Mouse (Mus musculus) limb, embryonic 11.5 days (tissue): ENCODE data around the gene Trpc5os. TPM values are rescaled to one million over a fixed set of nuclear protein-coding genes. Genes with fewer than 3 reads are reported as not detected.

ENCODE experiments used
- ATAC-seq: fragments of 200-750 bp; cut with Nextera tagmentation; 2 replicates; pipeline ENCODE4 v1.8.0; 2017; ENCODE audit warnings: low read depth; ENCODE audit not compliant: insufficient number of reproducible peaks, low FRiP score, low TSS enrichment
- DNase-seq: peaks from one replicate; pipeline ENCODE4 v3.0.0-alpha.2; 2015; ENCODE audit warnings: low spot score
- H3K27ac ChIP-seq: fragments of 300-500 bp; sonication (generic); replicated peaks from 2 replicates; pipeline ENCODE4 v1.5.1; 2014; ENCODE audit warnings: low read depth, mild to moderate bottlenecking, low read length
- H3K27me3 ChIP-seq: fragments of 300-500 bp; sonication (generic); 2 replicates; pipeline ENCODE4 v1.6.1; 2014; ENCODE audit warnings: mild to moderate bottlenecking, low read length, mixed read lengths; ENCODE audit not compliant: control insufficient read depth, insufficient read depth
- H3K36me3 ChIP-seq: fragments of 300-500 bp; sonication (generic); 2 replicates; pipeline ENCODE4 v1.6.1; 2014; ENCODE audit warnings: mild to moderate bottlenecking, low read length, moderate library complexity, mixed read lengths; ENCODE audit not compliant: control insufficient read depth, insufficient read depth
- H3K4me1 ChIP-seq: fragments of 300-500 bp; sonication (generic); 2 replicates; pipeline ENCODE4 v1.6.1; 2014; ENCODE audit warnings: low read length, mixed read lengths; ENCODE audit not compliant: control insufficient read depth, insufficient read depth
- H3K4me2 ChIP-seq: fragments of 300-500 bp; sonication (generic); 2 replicates; pipeline ENCODE4 v1.6.1; 2014; ENCODE audit warnings: low read depth, mild to moderate bottlenecking, moderate library complexity; ENCODE audit not compliant: severe bottlenecking
- H3K4me3 ChIP-seq: fragments of 300-500 bp; sonication (generic); 2 replicates; pipeline ENCODE4 v1.5.1; 2014; ENCODE audit warnings: low read depth, low read length
- H3K9ac ChIP-seq: fragments of 300-500 bp; sonication (generic); 2 replicates; pipeline ENCODE4 v1.6.1; 2014; ENCODE audit warnings: mild to moderate bottlenecking, low read length
- H3K9me3 ChIP-seq: fragments of 300-500 bp; sonication (generic); 2 replicates; pipeline ENCODE4 v1.6.1; 2016; ENCODE audit warnings: low read length; ENCODE audit not compliant: control insufficient read depth
- WGBS: fragments of 180-500 bp; shearing (Covaris S2); extraction: QIAGEN DNeasy Blood & Tissue Kit; methylation state at CpG from one replicate; pipeline ENCODE4 v1.1.7; 2014; 5-methylcytosine and 5-hydroxymethylcytosine counted together
- polyA plus RNA-seq: library from polyadenylated mRNA; unstranded; fragments of >200 nt; fragmentation: Nextera tagmentation; extraction: Ambion mirVana; gene quantifications from 2 replicates; pipeline ENCODE4 v1.2.1, GENCODE M21; 2014

Trpc5os gene
- 0.09 TPM in 1 of 2 replicates, not detected in the other for polyA plus RNA-seq

DNA sequence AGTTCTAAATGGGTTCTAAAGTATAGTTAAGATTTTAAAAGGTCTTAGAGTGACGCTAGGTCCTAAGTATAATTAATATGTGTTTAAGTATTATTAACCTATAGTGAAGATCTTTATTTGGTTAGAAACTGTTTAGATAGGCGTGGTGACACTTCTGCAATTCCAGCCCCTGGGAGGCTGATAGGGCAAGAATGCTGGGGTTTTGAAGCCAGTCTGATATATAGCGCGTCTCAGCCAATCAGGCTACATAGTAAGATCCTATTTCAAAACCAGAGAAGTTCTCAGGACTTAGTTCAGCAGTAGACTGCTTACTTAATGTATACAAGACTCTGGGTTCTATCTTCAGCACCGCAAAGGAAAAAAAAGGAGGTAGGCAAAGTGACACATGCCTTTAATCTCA lies at the start of gene Trpc5os:
Trpc5os (plus strand) TSS at position 301 of the 400 bp plus-strand sequence.
- no peak within 1 kb of the TSS for H3K9ac ChIP-seq
- no peak for ATAC-seq
- no peak within 1 kb of the TSS for H3K4me2 ChIP-seq
- no peaks in the 10 kb centered on the region for H3K27me3 ChIP-seq
- no peak within 1 kb of the TSS for H3K27ac ChIP-seq
- no peaks in the 10 kb centered on the region for H3K9me3 ChIP-seq
- no peak within 1 kb of the TSS for H3K4me3 ChIP-seq
- DNase-seq, result no peak
- WGBS, result 82% methylated on average over 5 of the region's 5 CpGs
- no peaks in the 10 kb centered on the region for H3K4me1 ChIP-seq
- no peaks in the 10 kb centered on the region for H3K36me3 ChIP-seq

DNA sequence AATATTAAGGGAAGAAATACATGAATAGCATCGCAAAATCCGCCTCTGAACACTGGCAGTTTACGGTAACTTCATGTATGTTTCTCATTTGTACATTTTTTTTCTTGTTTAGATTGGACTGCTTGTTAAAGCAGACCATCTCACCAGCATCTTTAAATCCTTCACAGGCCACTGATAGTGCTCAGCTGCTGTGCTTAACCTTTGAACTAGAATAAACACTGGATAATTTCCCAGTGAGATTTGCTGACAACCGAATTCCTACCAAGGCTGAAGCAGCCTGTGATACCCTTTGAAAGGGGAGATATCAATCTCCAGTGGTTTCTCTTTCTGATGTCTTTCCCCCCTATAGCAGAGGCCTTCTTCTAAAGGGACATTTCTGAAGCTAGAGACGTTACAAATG lies 48.3 kb upstream of the Trpc5os start:
- H3K4me3 ChIP-seq, result no peak overlapping the region
- H3K9me3 ChIP-seq, result no peaks in the 10 kb centered on the region
- no peak overlapping the region for H3K27ac ChIP-seq
- H3K36me3 ChIP-seq, result no peaks in the 10 kb centered on the region
- DNase-seq (no peak), ATAC-seq (no peak)
- H3K27me3 ChIP-seq, result no peaks in the 10 kb centered on the region
- H3K4me2 ChIP-seq, result no peak overlapping the region
- no peak overlapping the region for H3K9ac ChIP-seq
- 73% methylated on average over 5 of the region's 5 CpGs for WGBS
- H3K4me1 ChIP-seq, result no peaks in the 10 kb centered on the region

DNA sequence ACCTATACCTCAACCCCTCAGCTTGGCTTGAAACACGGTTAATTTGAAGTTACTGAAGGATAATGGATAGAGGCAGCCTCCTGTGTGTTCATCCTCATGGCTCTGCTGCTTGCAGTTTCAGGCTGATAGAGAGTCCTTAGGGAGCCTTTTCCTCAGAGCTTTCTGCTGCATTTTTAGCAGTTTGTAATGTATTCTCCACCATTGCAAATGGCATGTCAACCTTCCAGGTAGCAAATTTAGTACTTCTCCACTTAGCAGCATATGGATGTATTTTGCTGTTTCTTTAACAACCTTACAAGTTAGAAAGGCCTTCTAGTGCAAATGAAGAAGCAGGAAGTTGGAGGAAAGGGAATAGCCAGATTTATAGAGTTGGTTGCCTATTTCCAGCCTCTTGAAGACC lies 36.1 kb upstream of the Trpc5os start:
- no peak overlapping the region for H3K4me3 ChIP-seq
- H3K36me3 ChIP-seq, result no peaks in the 10 kb centered on the region
- H3K9ac ChIP-seq, result no peak overlapping the region
- no peaks in the 10 kb centered on the region for H3K27me3 ChIP-seq
- no peak overlapping the region for H3K27ac ChIP-seq
- DNase-seq (no peak), ATAC-seq (no peak)
- H3K4me2 ChIP-seq, result no peak overlapping the region
- H3K4me1 ChIP-seq, result no peaks in the 10 kb centered on the region
- H3K9me3 ChIP-seq, result no peaks in the 10 kb centered on the region
- WGBS, result 61% methylated on average over 1 of the region's 1 CpGs

DNA sequence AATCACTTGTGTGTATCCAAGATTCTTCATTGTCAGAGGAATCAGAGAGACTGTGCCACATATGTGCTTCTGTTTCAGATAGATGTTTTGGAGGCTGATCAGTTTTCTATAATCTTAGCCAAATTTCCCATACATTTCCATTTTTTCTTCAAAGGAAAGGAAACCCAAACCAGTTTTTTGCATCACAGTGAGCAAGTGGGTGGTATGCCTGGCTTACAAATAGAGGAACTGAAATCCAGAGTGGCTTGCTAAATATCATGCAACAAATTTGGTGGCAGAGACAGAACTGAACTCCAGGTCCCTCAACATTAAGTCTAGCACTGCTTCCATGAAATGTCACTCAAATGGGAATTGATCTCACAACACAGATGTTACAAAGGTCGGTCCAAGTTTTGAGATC lies 35.3 kb upstream of the Trpc5os start:
- DNase-seq (no peak), ATAC-seq (no peak)
- WGBS, result 93% methylated on average over 1 of the region's 1 CpGs
- Histone ChIP-seq H3K4me2 (no peak overlapping the region), H3K27me3 (no peaks in the 10 kb centered on the region), H3K9ac (no peak overlapping the region), H3K4me3 (no peak overlapping the region), H3K4me1 (no peaks in the 10 kb centered on the region), H3K27ac (no peak overlapping the region), H3K9me3 (no peaks in the 10 kb centered on the region), H3K36me3 (no peaks in the 10 kb centered on the region)

DNA sequence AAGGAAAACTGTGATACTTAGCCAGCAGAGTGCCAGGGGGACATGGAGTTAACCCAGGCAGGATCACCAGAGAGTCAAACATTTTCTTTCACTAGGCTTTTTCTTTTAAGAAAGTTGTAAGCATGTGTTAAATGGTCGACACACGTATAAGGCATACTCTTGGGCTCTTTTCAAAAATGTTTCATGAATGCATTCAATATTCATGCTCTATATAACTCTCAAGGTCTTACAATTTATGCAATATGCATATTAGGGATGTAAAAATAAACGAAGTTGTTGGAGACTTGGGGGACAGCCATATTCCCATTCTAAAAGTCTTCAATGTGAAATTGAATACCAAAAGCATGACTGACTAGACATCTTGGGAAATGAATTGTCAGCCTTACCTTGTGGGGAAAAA lies 32.5 kb upstream of the Trpc5os start:
- Histone ChIP-seq H3K27ac (no peak overlapping the region), H3K4me1 (no peaks in the 10 kb centered on the region), H3K9me3 (no peaks in the 10 kb centered on the region), H3K36me3 (no peaks in the 10 kb centered on the region), H3K4me3 (no peak overlapping the region), H3K9ac (no peak overlapping the region), H3K27me3 (no peaks in the 10 kb centered on the region), H3K4me2 (no peak overlapping the region)
- no peak for DNase-seq
- 84% methylated on average over 3 of the region's 3 CpGs for WGBS
- ATAC-seq, result no peak

DNA sequence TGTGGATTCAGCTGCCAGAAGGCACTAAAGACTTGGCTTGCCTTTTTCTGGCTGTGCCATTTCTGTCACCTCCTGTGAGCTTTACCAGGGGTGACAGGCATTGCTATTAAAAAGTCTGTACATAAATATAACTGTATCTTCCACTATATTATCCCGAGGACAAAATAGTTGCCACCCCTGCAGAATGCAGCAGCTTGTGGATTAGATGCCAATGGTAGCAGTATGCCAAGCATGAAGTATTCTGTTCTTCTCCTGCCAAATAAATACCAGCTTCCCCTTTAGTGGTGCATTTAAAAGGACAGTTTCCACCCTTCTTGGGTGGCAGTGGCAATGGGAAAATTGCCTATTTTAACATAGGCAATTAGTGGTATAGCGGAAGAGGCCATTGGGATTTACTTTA lies 8.0 kb downstream of the Trpc5os start:
- no peaks in the 10 kb centered on the region for H3K36me3 ChIP-seq
- H3K27me3 ChIP-seq, result 0 out of 2 replicates have a peak, but pooled peaks cover 4% of the 10 kb centered on the region
- DNase-seq, result no peak
- no peak overlapping the region for H3K4me3 ChIP-seq
- H3K9ac ChIP-seq, result no peak overlapping the region
- no peaks in the 10 kb centered on the region for H3K9me3 ChIP-seq
- H3K4me2 ChIP-seq, result no peak overlapping the region
- H3K4me1 ChIP-seq, result no peaks in the 10 kb centered on the region
- WGBS, result 88% methylated on average over 2 of the region's 2 CpGs
- ATAC-seq, result no peak
- no peak overlapping the region for H3K27ac ChIP-seq

DNA sequence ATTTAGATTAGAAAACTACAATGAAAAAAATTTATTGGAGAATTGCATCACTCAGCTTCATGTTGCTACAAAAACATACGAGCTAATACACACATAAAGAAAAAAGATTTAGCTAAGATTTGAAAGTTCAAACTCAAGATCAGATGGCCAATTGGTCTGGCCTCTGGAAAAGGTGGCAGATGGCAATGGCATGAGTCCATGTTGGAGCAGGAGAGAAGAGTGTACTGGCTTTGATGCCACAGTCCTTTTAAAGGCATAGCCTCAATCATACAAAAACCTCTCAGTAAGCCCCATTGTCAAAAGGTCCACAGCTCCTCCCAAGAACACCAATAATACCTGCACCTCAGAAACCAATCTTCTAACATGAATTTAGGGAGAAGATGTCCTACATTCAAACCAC lies 35.0 kb downstream of the Trpc5os start:
- no peak overlapping the region for H3K9ac ChIP-seq
- ATAC-seq, result no peak

DNA sequence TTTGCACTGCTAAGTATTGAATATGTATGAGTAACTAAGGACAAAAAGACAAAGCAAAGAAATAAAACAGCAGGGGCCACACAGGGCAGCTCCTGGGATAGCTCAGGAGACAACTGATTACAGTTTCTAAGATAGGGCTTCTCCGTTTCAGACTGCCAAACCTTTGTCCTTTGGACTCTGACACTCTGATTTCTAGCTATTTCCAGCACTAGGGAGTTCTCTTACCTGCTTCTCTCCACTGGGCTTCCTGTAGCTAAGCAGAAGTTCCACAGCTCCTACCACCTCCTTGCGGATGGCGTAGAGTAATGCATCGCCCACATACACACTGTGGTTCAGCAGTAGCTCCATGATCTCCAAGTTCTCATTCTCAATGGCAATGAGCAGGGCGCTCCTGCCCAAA lies 66.9 kb downstream of the Trpc5os start:
- WGBS, result 85% methylated on average over 5 of the region's 5 CpGs
- no peak overlapping the region for H3K4me2 ChIP-seq
- H3K9me3 ChIP-seq, result no peaks in the 10 kb centered on the region
- no peak overlapping the region for H3K9ac ChIP-seq
- H3K27me3 ChIP-seq, result no peaks in the 10 kb centered on the region
- H3K27ac ChIP-seq, result no peak overlapping the region
- no peak for DNase-seq
- no peak overlapping the region for H3K4me3 ChIP-seq
- H3K36me3 ChIP-seq, result no peaks in the 10 kb centered on the region
- ATAC-seq, result no peak
- H3K4me1 ChIP-seq, result no peaks in the 10 kb centered on the region

More for the DNA sequence above, 35.0 kb downstream of the Trpc5os start:
- Histone ChIP-seq H3K9me3 (no peaks in the 10 kb centered on the region), H3K36me3 (no peaks in the 10 kb centered on the region), H3K27ac (no peak overlapping the region), H3K4me3 (no peak overlapping the region), H3K4me2 (no peak overlapping the region), H3K27me3 (no peaks in the 10 kb centered on the region), H3K4me1 (no peaks in the 10 kb centered on the region)
- no peak for DNase-seq
- WGBS, result 77% methylated on average over 1 of the region's 1 CpGs

DNA sequence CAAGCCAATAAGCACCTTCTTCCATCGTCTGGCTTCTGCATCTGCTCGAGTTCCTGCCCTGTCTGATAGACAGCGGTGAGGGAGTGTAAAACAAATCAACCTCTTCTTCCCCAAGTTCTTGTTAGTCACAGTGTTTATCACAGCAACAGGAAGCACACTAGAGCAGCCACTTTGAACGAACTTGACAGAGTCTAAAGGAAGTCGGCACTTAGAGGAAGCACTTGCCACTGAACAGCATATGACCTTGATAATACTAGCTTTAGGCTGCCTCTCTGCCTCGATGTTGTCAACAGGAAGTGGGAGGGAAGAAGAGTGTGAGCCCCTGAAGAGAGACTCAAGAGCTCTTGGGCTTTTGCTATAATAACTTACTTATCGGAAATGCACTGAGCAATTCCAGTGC lies 69.7 kb downstream of the Trpc5os start:
- H3K36me3 ChIP-seq, result no peaks in the 10 kb centered on the region
- H3K9ac ChIP-seq, result no peak overlapping the region
- no peak overlapping the region for H3K27ac ChIP-seq
- WGBS, result 83% methylated on average over 7 of the region's 7 CpGs
- no peaks in the 10 kb centered on the region for H3K27me3 ChIP-seq
- H3K4me2 ChIP-seq, result no peak overlapping the region
- H3K4me1 ChIP-seq, result no peaks in the 10 kb centered on the region
- ATAC-seq, result no peak
- no peaks in the 10 kb centered on the region for H3K9me3 ChIP-seq
- DNase-seq, result no peak
- H3K4me3 ChIP-seq, result no peak overlapping the region
